Mouse (Mus musculus): ENCODE measurements around the gene Pip4k2c.
A peak's percentile ranks its signal among the peaks of the same experiment; 100 is the strongest.

Pip4k2c gene

DNA sequence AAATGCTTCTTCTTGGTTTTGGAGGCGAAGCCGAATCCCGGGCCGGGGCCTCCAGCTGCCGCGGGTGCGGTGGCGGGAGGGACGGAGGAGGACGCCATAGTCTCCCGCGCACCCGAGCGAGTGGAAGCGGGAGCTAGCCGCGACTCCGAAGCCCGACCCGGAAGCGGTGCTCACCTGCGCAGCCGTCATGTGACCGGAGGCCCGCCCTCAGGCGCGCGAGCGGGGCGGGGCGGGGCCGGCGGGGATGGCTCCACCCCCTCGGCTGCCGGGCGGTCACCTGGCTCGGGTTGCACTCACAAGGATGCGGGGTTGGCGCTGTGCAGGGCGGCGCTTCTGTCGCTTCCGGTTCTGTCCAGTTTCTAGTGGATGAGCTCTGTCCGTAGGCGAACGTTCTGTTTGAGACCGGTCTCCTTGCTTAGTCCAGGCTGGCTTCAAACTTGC is at the start of gene Pip4k2c:
TSS of gene Pip4k2c (minus strand) at position 172 of the 441 bp plus-strand sequence.
- DNase-seq (ENCODE audit: inconsistent ontology term), result peak; percentile 95

DNA sequence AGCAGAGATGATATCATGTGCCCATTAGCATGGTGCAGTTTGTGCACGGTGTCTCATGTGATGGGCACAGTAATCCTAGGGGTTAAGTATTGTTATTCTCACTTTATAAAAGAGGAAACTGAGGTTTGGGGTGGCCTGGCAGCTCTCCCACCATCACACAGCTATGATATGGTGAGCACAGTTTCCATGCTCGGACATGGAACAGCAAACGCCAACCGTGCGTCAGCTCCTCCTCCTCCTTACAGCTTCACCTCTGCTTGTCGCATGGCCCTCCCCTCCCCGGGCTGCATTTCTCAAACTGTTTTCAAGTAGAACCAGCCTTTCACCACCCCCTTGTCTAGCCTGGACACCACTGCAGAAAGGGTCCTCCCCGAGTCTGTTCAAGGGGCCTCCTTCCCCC is 47.1 kb upstream of the Pip4k2c start:
- no peak for DNase-seq (ENCODE audit: inconsistent ontology term)

DNA sequence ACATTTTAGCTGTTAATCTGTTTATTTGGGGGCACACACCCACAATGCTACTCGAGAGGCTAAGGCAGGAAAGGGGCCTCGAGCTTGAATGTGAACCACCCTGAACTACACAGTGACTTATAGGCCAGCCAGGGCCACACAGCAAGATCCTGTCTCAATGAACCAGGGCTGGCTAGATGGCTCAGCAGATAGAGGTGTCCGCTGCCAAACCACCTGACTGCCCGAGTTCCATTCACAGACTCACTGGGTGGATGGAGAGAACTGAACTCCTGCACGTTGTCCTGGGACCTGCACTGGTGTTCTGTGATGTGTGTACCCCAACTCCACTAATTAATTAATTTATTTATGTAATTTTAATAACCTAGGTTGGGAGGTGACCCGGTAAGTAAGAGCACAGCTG is 46.4 kb upstream of the Pip4k2c start:
- no peak for DNase-seq (ENCODE audit: inconsistent ontology term)

DNA sequence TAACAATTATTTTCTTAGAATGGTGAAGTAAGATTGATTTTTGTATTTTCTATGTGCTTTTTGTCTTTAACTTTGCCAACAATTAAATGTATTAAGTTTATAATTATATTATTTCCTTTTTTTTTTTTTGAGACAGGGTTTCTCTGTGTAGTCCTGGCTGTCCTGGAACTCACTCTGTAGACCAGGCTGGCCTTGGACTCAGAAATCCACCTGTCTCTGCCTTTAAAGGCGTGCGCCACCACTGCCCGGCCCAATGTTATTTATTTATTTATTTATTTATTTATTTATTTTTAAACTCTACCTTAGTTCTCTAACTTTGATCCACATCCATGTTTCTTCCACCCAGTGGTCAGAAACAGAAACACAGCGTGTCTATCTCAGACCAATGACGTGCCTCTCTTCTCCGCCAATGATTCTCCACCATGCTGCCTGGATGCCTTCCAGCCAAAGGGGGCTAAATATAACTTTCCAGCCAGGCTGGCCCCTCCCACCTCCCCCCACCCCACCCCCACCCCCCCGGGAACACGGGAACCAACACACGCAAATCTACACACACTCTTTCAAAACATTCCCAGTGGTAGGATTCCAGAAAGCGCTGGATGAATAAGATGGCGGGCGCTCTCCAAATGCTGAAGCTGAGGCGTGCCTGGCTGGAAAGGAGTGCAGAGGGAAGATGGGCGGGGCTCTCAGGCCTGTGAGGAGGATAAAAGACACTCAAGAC is 44.4 kb upstream of the Pip4k2c start:
- DNase-seq (ENCODE audit: inconsistent ontology term), result peak; percentile 59

DNA sequence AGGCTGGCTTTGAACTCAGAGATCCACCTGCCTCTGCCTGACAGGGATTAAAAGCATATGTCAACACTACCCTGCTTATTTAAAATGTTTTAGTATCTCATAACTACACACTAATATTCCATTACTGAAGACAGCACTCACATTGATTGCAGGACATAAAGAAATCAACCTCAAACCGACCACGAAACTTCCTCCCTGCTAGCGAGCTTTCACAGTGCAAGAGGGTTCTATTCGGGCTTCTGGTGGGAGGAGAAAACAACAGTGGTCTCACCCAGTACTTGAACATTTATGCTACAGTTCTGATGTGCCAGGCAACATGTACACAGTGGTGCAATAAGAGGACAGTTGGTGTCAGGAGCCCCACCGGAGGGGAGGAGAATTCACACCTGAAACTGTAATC is 39.4 kb upstream of the Pip4k2c start:
- no peak for DNase-seq (ENCODE audit: inconsistent ontology term)

DNA sequence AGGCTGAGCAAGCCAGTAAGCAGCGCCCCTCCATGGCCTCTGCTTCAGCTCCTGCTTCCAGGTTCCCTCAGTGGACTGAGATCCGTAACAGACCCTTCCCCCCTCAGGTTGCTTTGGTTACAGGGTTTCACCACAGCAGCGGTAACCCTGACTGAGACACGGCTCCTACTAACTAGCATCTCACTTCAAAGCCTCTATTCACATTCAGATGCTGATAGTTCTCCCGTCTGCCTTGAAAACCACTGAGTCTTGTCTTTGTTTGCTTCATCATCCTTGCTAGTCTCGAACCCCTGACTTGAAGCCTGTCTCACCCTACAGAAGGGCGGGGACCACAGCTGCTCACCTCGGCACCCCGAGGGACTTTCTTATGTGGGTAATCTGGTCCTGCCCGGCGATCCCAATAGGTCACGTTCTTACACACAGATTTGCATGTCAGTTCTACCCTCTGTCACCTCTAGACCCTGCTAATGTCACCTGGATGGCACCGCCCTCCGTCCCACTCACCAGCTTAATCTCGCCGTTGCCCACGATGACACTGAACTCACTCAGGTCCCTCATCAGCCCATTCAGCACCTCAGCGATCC is 26.9 kb upstream of the Pip4k2c start:
- no peak for DNase-seq (ENCODE audit: inconsistent ontology term)

DNA sequence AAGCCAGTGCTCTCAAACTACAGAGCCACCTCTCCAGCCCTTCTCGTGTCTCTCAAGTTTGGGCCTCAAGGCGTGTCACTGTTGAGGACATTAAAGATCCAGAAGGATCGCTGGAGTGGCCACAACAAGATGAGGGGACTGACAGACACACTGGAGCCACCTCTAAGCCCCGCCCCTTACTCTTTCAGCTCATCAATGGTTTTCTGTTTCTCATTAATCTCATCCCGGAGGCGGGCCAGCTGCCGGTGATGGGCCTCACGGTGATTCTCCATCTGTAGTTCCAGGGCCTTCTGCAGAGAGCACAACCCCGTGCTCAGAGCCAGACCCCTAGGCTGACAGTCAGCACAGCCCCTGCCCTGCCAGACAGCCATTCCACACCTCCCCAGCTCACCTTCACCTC is 25.2 kb upstream of the Pip4k2c start:
- DNase-seq (ENCODE audit: inconsistent ontology term), result no peak

DNA sequence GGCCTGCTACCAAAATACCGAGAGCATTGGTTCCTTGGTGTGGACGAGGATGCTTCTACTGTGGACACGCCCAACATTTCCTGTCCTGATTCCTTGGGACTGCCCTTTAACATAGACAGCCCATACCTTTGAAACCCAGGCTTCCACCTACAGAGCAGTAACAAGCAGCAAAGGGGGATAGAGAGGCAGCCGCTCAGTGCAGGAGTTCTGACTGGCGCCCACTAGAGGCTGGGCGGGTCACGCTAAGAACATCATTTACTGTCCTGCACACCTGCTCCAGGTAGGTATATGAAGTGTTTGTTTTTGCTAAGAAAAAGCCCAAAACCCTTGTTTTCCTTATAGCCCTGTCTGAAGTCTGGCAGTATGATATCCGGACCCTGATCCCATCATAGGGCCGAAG is 21.8 kb upstream of the Pip4k2c start:
- DNase-seq (ENCODE audit: inconsistent ontology term), result no peak

DNA sequence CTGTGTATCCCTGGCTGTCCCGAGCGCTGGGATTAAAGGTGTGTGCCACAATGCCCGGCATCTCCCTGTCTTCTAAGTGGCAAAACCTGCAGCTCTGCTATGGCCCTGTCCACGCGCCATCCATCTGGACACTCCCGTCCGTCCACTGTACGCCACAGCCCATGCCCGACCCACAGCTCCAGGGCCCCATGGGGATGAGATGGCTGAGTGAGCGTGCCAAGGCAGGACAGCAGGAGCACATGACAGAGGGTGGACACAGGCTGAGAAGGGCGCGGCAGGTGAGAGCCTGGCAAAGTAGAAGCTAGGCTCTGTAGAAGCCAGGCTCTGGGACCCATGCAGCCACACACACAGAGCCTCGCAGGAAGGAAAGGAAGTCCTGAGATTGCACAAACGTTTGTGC is 20.4 kb upstream of the Pip4k2c start:
- DNase-seq (ENCODE audit: inconsistent ontology term), result no peak

DNA sequence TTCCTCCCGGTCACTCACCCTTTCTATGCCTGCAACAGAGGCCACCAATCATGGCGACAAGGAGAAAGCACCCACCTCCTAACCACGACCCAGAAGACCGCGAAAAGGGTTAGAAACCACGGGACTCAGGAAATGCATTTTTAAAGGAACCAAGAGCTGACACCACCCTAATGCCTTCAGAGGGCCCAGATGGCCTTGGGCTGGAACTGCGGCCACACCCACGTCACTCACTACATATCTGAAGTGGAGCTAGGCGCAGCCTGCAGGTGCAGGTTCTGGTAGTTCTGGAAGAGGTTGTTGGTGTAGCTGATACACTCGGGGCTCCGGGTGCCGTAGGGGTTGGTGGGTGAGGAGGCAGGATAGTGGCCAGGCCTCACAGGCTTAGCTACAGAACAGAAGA is 19.3 kb upstream of the Pip4k2c start:
- DNase-seq (ENCODE audit: inconsistent ontology term), result no peak

DNA sequence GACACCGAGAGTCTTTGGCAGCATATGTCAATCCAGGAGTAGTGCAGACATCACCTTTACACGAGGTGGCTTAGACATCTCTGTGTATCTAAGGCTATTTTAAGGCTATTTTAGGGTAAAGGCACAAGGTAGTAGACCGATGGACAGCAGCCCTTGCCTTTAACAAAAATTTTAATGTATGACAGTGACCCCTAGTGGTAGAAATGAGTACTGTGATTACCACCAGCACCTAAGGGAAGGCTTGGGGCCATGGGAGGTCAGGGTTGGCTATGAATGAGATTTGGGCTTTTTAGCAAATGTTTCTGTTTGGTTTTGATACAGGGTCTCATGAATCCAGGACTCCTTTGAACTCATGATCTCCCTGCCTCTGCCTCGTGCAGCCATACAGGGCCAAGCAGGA is 17.5 kb upstream of the Pip4k2c start:
- DNase-seq (ENCODE audit: inconsistent ontology term), result peak; percentile 22

DNA sequence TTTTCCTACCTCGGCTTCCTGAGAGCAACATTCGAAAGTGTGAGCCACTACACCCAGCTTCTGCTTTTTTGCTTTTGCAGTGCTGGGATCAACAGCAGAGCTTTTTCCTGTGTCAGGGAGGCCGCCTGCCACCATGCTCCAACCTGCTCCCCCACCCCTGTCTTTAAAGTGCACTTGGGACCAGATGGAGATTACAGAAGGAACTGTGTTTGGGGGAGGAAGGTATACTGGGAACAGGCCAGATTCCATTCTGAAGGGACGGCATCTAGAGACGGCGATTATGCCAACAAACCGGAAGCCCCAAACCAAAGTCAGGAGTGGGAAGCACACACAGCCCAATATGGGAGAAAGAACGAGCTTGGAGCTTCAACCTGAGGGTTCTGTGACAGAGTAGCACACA is 15.8 kb upstream of the Pip4k2c start:
- DNase-seq (ENCODE audit: inconsistent ontology term), result no peak

DNA sequence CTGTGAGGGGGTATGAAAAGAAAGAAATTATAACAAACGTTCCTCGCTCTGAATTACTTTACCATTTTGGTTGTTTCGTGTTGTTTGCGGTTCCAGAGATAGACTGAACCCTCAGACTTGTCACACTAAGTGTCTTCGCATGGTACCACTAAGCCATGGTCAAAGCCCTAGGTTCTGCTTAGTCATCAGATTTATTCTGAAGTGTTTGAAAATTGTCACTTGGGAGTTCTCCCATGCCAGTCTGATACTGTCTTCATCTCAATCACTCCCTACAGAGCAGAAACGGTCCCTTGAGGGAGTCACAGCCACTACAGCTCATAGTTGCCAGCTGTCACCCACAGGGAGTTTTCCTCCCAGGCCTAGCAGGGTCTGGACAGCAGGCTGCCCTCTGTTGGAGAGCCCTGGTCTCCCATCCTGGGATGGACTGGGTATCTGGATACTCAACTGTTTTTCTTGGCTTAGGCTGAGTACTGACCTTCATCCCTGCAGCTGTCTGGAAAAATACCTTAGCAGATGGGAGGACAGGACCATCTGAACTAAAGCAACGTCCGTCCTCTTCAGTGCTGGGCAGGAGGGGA is 15.0 kb upstream of the Pip4k2c start:
- DNase-seq (ENCODE audit: inconsistent ontology term), result no peak

DNA sequence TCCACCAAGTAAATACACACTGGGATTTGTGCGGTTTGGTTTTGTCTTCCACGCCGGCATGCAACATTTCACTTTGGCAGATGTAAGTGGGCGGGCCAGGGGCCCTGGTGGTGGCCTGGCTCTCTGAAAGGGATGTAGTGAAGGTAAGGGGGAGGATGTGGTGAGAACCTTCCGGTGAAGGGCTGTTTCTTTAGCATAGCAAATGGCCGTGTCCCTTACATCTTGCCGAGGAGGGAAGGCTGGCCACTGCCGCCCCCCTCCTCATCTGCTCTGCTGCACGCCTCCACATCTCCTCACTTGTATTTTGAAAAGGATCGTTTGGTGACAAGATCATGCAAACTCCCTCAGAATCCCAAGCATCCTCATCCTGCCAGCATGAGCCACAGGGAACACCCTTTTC is 14.3 kb upstream of the Pip4k2c start:
- DNase-seq (ENCODE audit: inconsistent ontology term), result no peak

DNA sequence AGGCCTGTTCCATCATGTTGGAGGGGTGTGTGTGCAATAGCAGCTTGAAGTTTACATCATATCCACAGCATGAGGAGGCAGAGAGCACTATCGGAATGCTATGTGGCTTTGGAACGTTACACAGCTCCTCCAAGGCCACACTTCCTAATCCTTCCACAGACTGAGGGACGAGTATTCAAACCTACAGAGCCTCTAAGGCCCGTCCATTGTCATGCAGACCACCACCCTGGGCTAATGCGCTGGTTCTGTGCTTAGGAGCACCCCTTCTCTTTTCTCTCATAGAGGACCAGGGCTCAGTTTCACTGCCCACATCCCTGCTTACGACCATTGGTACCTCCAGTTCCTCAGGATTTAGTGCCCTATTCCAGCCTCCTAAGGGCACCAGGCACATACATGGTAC is 13.8 kb upstream of the Pip4k2c start:
- DNase-seq (ENCODE audit: inconsistent ontology term), result no peak

DNA sequence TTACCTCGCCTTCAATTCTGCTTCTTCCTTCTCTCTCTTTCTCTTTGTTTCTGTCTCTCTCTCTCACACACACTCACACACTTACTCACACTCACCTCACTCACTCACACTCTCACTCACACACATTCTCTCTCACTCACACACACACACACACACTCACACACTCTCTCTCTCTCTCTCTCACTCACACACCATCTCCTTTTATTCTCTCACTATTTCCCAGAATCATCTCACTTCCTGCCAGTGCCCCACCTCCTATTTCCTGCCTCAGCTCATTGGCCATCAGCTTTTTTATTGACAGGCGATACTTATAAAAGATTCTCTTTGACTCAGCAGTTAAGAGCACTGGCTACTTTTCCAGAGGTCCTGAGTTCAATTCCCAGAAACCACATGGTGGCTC is 7.0 kb upstream of the Pip4k2c start:
- no peak for DNase-seq (ENCODE audit: inconsistent ontology term)

DNA sequence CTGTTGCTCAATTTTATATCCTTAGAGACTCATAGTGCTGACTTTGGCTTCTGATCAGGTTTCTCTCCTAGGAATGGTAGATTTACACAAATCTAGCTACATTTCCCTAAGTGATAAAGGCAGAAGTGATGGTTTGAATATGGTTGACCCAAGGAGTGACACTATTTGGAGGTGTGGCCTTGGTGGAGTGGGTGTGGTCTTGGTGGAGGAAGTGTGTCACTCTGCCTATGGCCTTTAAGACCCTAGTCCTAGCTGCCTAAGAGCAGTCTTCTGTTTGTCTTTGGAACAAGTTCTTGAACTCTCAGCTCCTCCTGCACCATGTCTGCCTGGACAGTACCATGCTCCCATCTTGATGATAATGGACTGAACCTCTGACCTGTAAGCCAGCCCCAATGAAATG is 5.8 kb upstream of the Pip4k2c start:
- no peak for DNase-seq (ENCODE audit: inconsistent ontology term)

DNA sequence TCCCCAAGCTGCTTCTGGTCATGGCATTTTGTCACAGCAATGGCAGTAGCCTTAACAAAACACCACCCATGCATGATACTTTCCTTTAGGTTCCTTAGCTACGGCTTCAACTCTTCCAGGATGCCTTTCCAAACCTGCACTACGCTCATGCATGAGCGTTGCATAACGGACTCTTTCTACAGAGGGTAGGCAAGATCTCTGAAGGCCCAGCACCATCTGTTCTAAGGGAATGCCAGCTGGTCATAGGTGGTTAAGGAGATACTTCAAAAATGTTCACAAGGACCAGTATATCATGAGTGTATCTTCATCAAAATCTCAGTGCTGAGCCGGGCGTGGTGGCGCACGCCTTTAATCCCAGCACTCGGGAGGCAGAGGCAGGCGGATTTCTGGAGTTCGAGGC is 5.1 kb upstream of the Pip4k2c start:
- no peak for DNase-seq (ENCODE audit: inconsistent ontology term)

DNA sequence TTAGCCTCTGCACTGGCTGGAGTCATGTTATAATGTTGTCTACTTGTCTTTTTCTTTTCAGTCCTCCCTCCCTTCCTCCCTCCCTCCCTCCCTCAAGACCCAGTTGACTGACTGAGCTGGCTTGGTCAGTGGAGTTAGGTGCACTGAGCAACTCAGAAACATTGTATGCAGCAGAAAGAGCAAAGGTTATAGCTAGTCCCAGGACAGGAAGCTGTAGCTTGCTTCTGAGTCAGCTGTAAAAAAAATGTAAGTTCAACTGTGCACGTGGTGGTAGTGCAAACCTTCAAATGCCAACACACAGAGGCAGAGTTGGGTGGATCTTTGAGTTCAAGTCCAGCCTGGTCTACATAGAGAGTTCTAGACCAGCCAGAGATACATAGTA is 3.0 kb upstream of the Pip4k2c start:
- no peak for DNase-seq (ENCODE audit: inconsistent ontology term)

DNA sequence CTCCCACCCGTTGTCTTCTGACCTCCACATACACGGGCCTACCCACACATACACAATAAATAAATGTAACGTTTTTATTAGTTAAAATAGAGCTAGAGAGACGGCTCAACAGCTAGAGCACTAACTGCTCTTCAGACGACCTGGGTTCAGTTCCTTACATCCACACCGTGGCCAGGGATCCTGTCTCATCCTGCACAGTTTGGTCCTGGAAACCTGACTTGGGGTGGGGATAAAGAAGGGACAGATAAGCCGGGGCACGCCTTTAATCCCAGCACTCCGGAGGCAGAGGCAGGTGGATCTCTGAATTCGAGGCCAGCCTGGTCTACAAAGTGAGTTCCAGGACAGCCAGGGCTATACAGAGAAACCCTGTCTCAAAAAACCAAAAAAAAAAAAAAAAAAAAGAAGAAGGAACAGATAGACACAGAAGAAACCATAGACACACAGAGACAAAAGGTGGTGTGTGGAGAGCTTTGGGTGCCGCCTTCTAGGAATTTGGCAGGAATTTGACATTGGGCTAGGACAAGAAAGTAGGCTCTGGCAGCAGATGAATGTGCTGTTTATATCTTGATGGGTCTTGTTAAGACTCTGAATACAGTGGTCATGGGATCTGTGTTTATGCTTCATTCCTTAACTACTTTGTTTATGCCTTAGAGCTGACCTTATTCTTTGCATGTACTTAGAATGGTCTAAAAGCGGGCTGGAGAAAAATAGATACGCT is 2.5 kb upstream of the Pip4k2c start:
- DNase-seq (ENCODE audit: inconsistent ontology term), result no peak

DNA sequence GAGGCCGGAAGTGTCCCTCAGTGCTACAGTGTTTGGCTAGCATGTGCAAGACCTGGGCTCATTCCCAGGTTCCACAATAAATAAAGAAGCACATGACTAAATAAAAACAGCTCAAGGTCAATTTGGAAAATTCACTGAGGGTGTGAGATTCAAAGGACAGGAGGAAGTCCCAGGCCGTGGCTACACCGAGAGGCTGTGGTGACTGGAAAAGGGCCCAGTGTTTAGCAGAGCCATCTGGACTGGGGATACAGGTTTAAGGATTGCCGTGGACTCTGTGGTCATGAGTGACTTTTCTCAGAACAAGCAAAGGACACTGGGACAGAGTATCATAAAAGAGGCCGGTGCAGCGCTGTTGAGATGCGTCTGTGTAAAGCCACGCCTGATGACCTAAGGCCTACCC is 1.9 kb upstream of the Pip4k2c start:
- no peak for DNase-seq (ENCODE audit: inconsistent ontology term)

DNA sequence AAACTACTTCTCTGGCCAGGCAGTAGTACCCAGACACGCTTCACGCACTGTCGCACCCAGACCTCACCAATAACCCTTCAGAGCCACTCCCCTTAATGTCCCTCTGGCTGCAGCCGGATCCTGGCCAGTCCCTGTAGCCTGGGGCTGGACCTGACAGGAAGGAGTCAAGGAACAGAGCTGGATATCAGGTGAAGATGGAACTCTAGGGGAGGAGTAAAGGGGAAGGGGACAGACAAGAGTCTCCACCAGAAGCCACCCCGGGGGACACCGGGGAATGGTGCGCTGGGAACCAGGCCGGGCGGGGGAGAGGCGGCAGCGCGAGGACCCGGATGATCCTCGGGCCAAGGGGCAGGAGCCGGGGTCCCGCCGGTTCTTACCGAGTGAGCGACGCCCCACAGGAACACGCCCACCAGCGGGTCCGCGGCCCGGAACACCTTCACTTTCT is 402 bp downstream of the Pip4k2c start:
- DNase-seq (ENCODE audit: inconsistent ontology term), result no peak

Measured in Muller cell, postnatal 12 days (primary cell).